Mouse (Mus musculus) heart, postnatal 0 days (tissue): ENCODE measurements around the gene Olfr876. TPM values are rescaled to one million over a fixed set of nuclear protein-coding genes. Genes with fewer than 3 reads are reported as not detected.

Source experiments
- ATAC-seq: fragments of 200-750 bp; cut with Nextera tagmentation; 2 replicates; pipeline ENCODE4 v1.8.0; 2017; ENCODE audit warnings: low read depth, moderate number of reproducible peaks, moderate library complexity; ENCODE audit not compliant: insufficient read depth
- DNase-seq: peaks from one replicate; pipeline ENCODE4 v3.0.0-alpha.2; 2016; ENCODE audit warnings: low spot score
- H3K27ac ChIP-seq: fragments of 300-500 bp; sonication (generic); 2 replicates; pipeline ENCODE4 v1.5.1; 2014; ENCODE audit warnings: low read depth, mild to moderate bottlenecking
- H3K27me3 ChIP-seq: fragments of 300-500 bp; sonication (generic); 2 replicates; pipeline ENCODE4 v1.6.1; 2014; ENCODE audit warnings: low read length, mixed read lengths; ENCODE audit not compliant: control insufficient read depth, insufficient read depth
- H3K36me3 ChIP-seq: fragments of 300-500 bp; sonication (generic); replicated peaks from 2 replicates; pipeline ENCODE4 v1.6.1; 2014; ENCODE audit warnings: low read length, mixed read lengths; ENCODE audit not compliant: control insufficient read depth, insufficient read depth
- H3K4me1 ChIP-seq: fragments of 300-500 bp; sonication (generic); 2 replicates; pipeline ENCODE4 v1.6.1; 2014; ENCODE audit warnings: antibody characterized with exemption; ENCODE audit not compliant: control insufficient read depth, insufficient read depth
- H3K4me2 ChIP-seq: fragments of 300-500 bp; sonication (generic); 2 replicates; pipeline ENCODE4 v1.6.1; 2014; ENCODE audit warnings: low read depth, mild to moderate bottlenecking, low read length, moderate library complexity
- H3K4me3 ChIP-seq: fragments of 300-500 bp; sonication (generic); 2 replicates; pipeline ENCODE4 v1.5.1; 2014; ENCODE audit warnings: low read depth, low read length
- H3K9ac ChIP-seq: fragments of 300-500 bp; sonication (generic); replicated peaks from 2 replicates; pipeline ENCODE4 v1.6.1; 2014; ENCODE audit warnings: low read depth, low read length, mixed read lengths
- H3K9me3 ChIP-seq: fragments of 300-500 bp; sonication (generic); replicated peaks from 2 replicates; pipeline ENCODE4 v1.6.1; 2016; ENCODE audit warnings: low read length; ENCODE audit not compliant: control insufficient read depth
- CTCF ChIP-seq: IDR thresholded peaks from 2 replicates; pipeline ENCODE4 v1.5.1; 2016; ENCODE audit warnings: antibody characterized with exemption, control low read depth, low read depth
- EP300 ChIP-seq: IDR thresholded peaks from 2 replicates; pipeline ENCODE4 v1.6.1; 2016; ENCODE audit warnings: antibody characterized with exemption, low read depth
- WGBS: fragments of 180-500 bp; shearing (Covaris S2); extraction: QIAGEN DNeasy Blood & Tissue Kit; methylation state at CpG from one replicate; pipeline ENCODE4 v1.1.7; 2014; 5-methylcytosine and 5-hydroxymethylcytosine counted together
- polyA plus RNA-seq: library from polyadenylated mRNA; unstranded; fragments of >200 nt; fragmentation: Nextera tagmentation; extraction: Ambion mirVana; gene quantifications from 2 replicates; pipeline ENCODE4 v1.2.1, GENCODE M21; 2015
- total RNA-seq: library from RNA; depleted of rRNA; stranded (reverse); fragments of >200 nt; gene quantifications from 2 replicates; pipeline ENCODE4 v1.2.3, GENCODE M21; 2014; ENCODE audit warnings: low replicate concordance

Gene Olfr876
- total and polyA plus RNA-seq, 2 experiments from 2014 or later = not detected

GRCm38 (mm10) chr9:37786411-37786810, 16.4 kb upstream of the Olfr876 start:
- Histone ChIP-seq H3K36me3 (no peaks in the 10 kb centered on the region), H3K4me1 (no peaks in the 10 kb centered on the region), H3K4me3 (no peak overlapping the region), H3K27me3 (no peaks in the 10 kb centered on the region), H3K9ac (no peak overlapping the region), H3K9me3 (no peaks in the 10 kb centered on the region), H3K4me2 (no peak overlapping the region), H3K27ac (no peak overlapping the region)
- TF ChIP-seq EP300 = no peak
- ATAC-seq (no peak), DNase-seq (no peak)
- 37% methylated on average over 2 of the region's 2 CpGs for WGBS

GRCm38 (mm10) chr9:37802055-37802454, 776 bp upstream of the Olfr876 start:
- Histone ChIP-seq H3K4me2 (no peak overlapping the region), H3K36me3 (no peaks in the 10 kb centered on the region), H3K9me3 (no peaks in the 10 kb centered on the region), H3K27me3 (no peaks in the 10 kb centered on the region), H3K9ac (no peak overlapping the region), H3K4me1 (no peaks in the 10 kb centered on the region), H3K4me3 (no peak overlapping the region), H3K27ac (no peak overlapping the region)
- no peak for DNase-seq
- TF ChIP-seq EP300 (no peak), CTCF (no peak)
- WGBS = 73% methylated on average over 4 of the region's 4 CpGs
- ATAC-seq = no peak

DNA sequence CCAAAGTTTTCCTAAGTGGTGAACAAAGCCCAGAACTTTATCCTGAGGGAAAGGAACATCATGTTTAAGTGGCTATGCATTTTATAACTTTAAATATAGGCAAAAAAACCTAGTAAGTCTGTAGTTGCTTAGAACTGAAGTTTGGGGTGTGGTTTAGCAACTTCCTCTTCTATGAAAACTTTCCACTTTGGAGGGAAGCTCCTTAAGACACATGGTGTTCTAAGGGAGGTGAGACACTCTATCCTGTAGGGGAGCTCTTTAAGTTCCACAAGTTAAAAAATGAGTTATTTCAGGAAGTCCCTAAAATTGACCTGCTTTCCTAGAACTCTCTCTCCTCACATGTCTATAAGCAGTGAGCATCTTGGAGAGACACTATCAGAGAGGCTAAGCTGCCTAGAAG, 4.4 kb downstream of the Olfr876 start:
- H3K4me3 ChIP-seq = no peak overlapping the region
- no peak overlapping the region for H3K27ac ChIP-seq
- no peak overlapping the region for H3K4me2 ChIP-seq
- no peaks in the 10 kb centered on the region for H3K36me3 ChIP-seq
- 0 out of 2 replicates have a peak, but pooled peaks cover 3% of the 10 kb centered on the region for H3K4me1 ChIP-seq
- DNase-seq (no peak), ATAC-seq (no peak)
- H3K27me3 ChIP-seq = no peaks in the 10 kb centered on the region
- no peaks in the 10 kb centered on the region for H3K9me3 ChIP-seq
- H3K9ac ChIP-seq = no peak overlapping the region
- TF ChIP-seq CTCF (no peak), EP300 (no peak)

- no peak for TF ChIP-seq CTCF
- TF ChIP-seq EP300 = no peak
- DNase-seq (no peak), ATAC-seq (no peak; the same call in 1 of the 2 replicates)
- WGBS = 62% methylated on average over 3 of the region's 3 CpGs
- Histone ChIP-seq H3K4me1 (0 out of 2 replicates have a peak, but pooled peaks cover 3% of the 10 kb centered on the region), H3K27me3 (no peaks in the 10 kb centered on the region), H3K36me3 (no peaks in the 10 kb centered on the region), H3K4me2 (no peak overlapping the region), H3K27ac (no peak overlapping the region), H3K9me3 (no peaks in the 10 kb centered on the region), H3K9ac (no peak overlapping the region), H3K4me3 (no peak overlapping the region)
Measured at GRCm38 (mm10) chr9:37808456-37808855, 5.6 kb downstream of the Olfr876 start.

DNA sequence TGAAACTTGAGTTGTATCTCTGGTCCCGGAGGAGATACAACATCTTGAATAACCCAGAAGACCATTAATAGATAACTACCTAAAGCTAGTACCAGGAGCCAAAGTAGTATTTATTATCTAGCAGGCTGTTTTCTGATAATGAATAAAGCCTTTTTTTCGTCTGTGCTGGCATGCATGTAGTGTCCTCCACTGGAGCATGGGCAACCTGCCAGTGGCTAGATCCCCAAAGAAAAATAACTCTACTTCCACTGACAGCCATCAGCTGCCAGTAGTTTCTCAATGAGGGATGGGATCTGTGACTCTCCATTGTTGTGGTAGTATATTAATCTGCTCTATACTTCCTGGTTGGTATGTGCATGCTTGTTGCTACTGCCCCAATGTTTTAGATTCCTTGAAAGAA, 6.1 kb downstream of the Olfr876 start:
- WGBS = 19% methylated on average over 2 of the region's 2 CpGs
- ATAC-seq (no peak), DNase-seq (no peak)
- TF ChIP-seq CTCF = no peak
- TF ChIP-seq EP300 = no peak
- Histone ChIP-seq H3K27me3 (no peaks in the 10 kb centered on the region), H3K36me3 (no peaks in the 10 kb centered on the region), H3K4me2 (no peak overlapping the region), H3K9ac (no peak overlapping the region), H3K9me3 (no peaks in the 10 kb centered on the region), H3K27ac (no peak overlapping the region), H3K4me3 (no peak overlapping the region), H3K4me1 (0 out of 2 replicates have a peak, but pooled peaks cover 3% of the 10 kb centered on the region)

DNA sequence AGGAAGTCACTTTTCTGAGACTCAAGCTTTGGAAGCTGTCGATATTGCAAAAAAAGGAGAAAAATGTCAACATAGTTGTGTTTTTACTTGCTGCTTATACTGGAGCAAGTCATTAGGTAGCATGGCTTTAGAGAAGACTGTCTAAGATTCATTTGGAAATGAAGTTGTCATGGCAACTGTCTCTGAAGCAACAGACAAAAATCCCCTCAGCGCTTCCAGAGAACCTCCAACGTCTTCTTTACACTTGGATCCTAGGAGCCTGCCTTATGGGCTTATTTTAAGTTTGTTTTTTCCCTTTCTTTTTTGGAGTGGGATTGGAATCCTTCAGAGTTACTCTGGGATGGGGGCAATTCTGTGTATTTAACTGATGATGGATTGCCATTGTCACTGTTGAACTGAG, 11.9 kb downstream of the Olfr876 start:
- no peak overlapping the region for H3K4me3 ChIP-seq
- ATAC-seq (no peak), DNase-seq (no peak)
- no peaks in the 10 kb centered on the region for H3K4me1 ChIP-seq
- no peak overlapping the region for H3K27ac ChIP-seq
- no peak overlapping the region for H3K4me2 ChIP-seq
- H3K27me3 ChIP-seq = no peaks in the 10 kb centered on the region
- H3K9me3 ChIP-seq = no peaks in the 10 kb centered on the region
- H3K36me3 ChIP-seq = no peaks in the 10 kb centered on the region
- TF ChIP-seq CTCF (no peak), EP300 (no peak)
- no peak overlapping the region for H3K9ac ChIP-seq
- WGBS = 85% methylated on average over 3 of the region's 3 CpGs
